Mouse (Mus musculus) midbrain, postnatal 0 days (tissue): ENCODE data around the gene Hfm1. TPM values are rescaled to one million over a fixed set of nuclear protein-coding genes. Genes with fewer than 3 reads are reported as not detected.

Experiments
- ATAC-seq: fragments of 200-750 bp; cut with Nextera tagmentation; 2 replicates; pipeline ENCODE4 v1.8.0; 2017; ENCODE audit warnings: moderate number of reproducible peaks, mild to moderate bottlenecking, moderate TSS enrichment, moderate library complexity; ENCODE audit not compliant: low FRiP score
- DNase-seq: peaks from one replicate; pipeline ENCODE4 v3.0.0-alpha.2; 2015; ENCODE audit warnings: low spot score
- H3K27ac ChIP-seq: fragments of 300-500 bp; sonication (generic); 2 replicates; pipeline ENCODE4 v1.5.1; 2014; ENCODE audit warnings: low read depth, mild to moderate bottlenecking, low read length, mixed read lengths
- H3K27me3 ChIP-seq: fragments of 300-500 bp; sonication (generic); 2 replicates; pipeline ENCODE4 v1.6.1; 2014; ENCODE audit warnings: low read length, control low read depth, mixed read lengths; ENCODE audit not compliant: insufficient read depth
- H3K36me3 ChIP-seq: fragments of 300-500 bp; sonication (generic); 2 replicates; pipeline ENCODE4 v1.6.1; 2014; ENCODE audit warnings: low read length, control low read depth, mixed read lengths; ENCODE audit not compliant: insufficient read depth
- H3K4me1 ChIP-seq: fragments of 300-500 bp; sonication (generic); 2 replicates; pipeline ENCODE4 v1.6.1; 2014; ENCODE audit warnings: mild to moderate bottlenecking, control low read depth, antibody characterized with exemption, low read length, mixed read lengths; ENCODE audit not compliant: insufficient read depth
- H3K4me2 ChIP-seq: fragments of 300-500 bp; sonication (generic); 2 replicates; pipeline ENCODE4 v1.6.1; 2014; ENCODE audit warnings: low read depth, mild to moderate bottlenecking, low read length, mixed read lengths; ENCODE audit not compliant: poor library complexity, severe bottlenecking
- H3K4me3 ChIP-seq: fragments of 300-500 bp; sonication (generic); 2 replicates; pipeline ENCODE4 v1.5.1; 2014; ENCODE audit warnings: low read depth, mild to moderate bottlenecking, low read length, moderate library complexity
- H3K9ac ChIP-seq: fragments of 300-500 bp; sonication (generic); replicated peaks from 2 replicates; pipeline ENCODE4 v1.6.1; 2014; ENCODE audit warnings: mild to moderate bottlenecking, low read length, moderate library complexity, mixed read lengths; ENCODE audit not compliant: poor library complexity, severe bottlenecking
- H3K9me3 ChIP-seq: fragments of 300-500 bp; sonication (generic); 2 replicates; pipeline ENCODE4 v1.6.1; 2016; ENCODE audit warnings: low read length, control low read depth
- CTCF ChIP-seq: IDR thresholded peaks from 2 replicates; pipeline ENCODE4 v1.5.1; 2016; ENCODE audit warnings: antibody characterized with exemption, mild to moderate bottlenecking
- WGBS: fragments of 180-500 bp; shearing (Covaris S2); extraction: QIAGEN DNeasy Blood & Tissue Kit; methylation state at CpG from one replicate; pipeline ENCODE4 v1.1.7; 2014; 5-methylcytosine and 5-hydroxymethylcytosine counted together
- polyA plus RNA-seq: library from polyadenylated mRNA; unstranded; fragments of >200 nt; fragmentation: Nextera tagmentation; extraction: Ambion mirVana; gene quantifications from 2 replicates; pipeline ENCODE4 v1.2.1, GENCODE M21; 2015
- total RNA-seq: library from RNA; depleted of rRNA; stranded (reverse); fragments of >200 nt; gene quantifications from 2 replicates; pipeline ENCODE4 v1.2.3, GENCODE M21; 2014

Hfm1 gene
- total and polyA plus RNA-seq, 2 experiments from 2014 or later, result 5.3 to 5.7 TPM

- ATAC-seq (peak; percentile 90), DNase-seq (peak; percentile 93)
- H3K27me3 ChIP-seq, result no peaks in the 10 kb centered on the region
- peak within 1 kb of the TSS; percentile 52; the same call in 1 of the 2 replicates for H3K27ac ChIP-seq
- 4% methylated on average over 50 of the region's 54 CpGs for WGBS
- no peaks in the 10 kb centered on the region for H3K9me3 ChIP-seq
- no peaks in the 10 kb centered on the region for H3K4me1 ChIP-seq
- H3K4me2 ChIP-seq, result peak within 1 kb of the TSS; percentile 61
- H3K4me3 ChIP-seq, result peak within 1 kb of the TSS; percentile 80
- H3K9ac ChIP-seq, result peak within 1 kb of the TSS; percentile 65
- TF ChIP-seq CTCF, result no peak
- H3K36me3 ChIP-seq, result no peaks in the 10 kb centered on the region
These were observed 37.7 kb upstream of the Hfm1 start, which contains the start of gene Cdc7 for GRCm38 (mm10) chr5:106963584-106964512. Gene Cdc7, plus strand, starts transcription at chr5:106964322.

GRCm38 (mm10) chr5:106960451-106960850, 34.3 kb upstream of the Hfm1 start:
- Histone ChIP-seq H3K4me2 (no peak overlapping the region), H3K27ac (no peak overlapping the region), H3K4me3 (no peak overlapping the region), H3K36me3 (no peaks in the 10 kb centered on the region), H3K9ac (no peak overlapping the region), H3K27me3 (no peaks in the 10 kb centered on the region), H3K9me3 (no peaks in the 10 kb centered on the region), H3K4me1 (no peaks in the 10 kb centered on the region)
- ATAC-seq (no peak), DNase-seq (no peak)
- no peak for TF ChIP-seq CTCF
- 93% methylated on average over 2 of the region's 2 CpGs for WGBS

GRCm38 (mm10) chr5:106959031-106959430, 32.9 kb upstream of the Hfm1 start:
- no peak for TF ChIP-seq CTCF
- Histone ChIP-seq H3K27me3 (no peaks in the 10 kb centered on the region), H3K27ac (no peak overlapping the region), H3K36me3 (no peaks in the 10 kb centered on the region), H3K4me3 (no peak overlapping the region), H3K9ac (no peak overlapping the region), H3K4me2 (no peak overlapping the region), H3K4me1 (no peaks in the 10 kb centered on the region), H3K9me3 (no peaks in the 10 kb centered on the region)
- 62% methylated on average over 3 of the region's 3 CpGs for WGBS
- ATAC-seq, result no peak
- DNase-seq, result peak; percentile 69

GRCm38 (mm10) chr5:106956467-106956866, 30.3 kb upstream of the Hfm1 start:
- Histone ChIP-seq H3K9ac (no peak overlapping the region), H3K27me3 (no peaks in the 10 kb centered on the region), H3K36me3 (no peaks in the 10 kb centered on the region), H3K9me3 (no peaks in the 10 kb centered on the region), H3K4me3 (no peak overlapping the region), H3K4me2 (no peak overlapping the region), H3K27ac (no peak overlapping the region), H3K4me1 (no peaks in the 10 kb centered on the region)
- ATAC-seq (no peak), DNase-seq (no peak)
- no peak for TF ChIP-seq CTCF
- 71% methylated on average over 3 of the region's 3 CpGs for WGBS

GRCm38 (mm10) chr5:106948683-106949082, 22.6 kb upstream of the Hfm1 start:
- H3K27ac ChIP-seq, result no peak overlapping the region; the same call in 1 of the 2 replicates
- H3K4me3 ChIP-seq, result no peak overlapping the region
- H3K27me3 ChIP-seq, result no peaks in the 10 kb centered on the region
- H3K9me3 ChIP-seq, result no peaks in the 10 kb centered on the region
- DNase-seq (no peak), ATAC-seq (no peak)
- WGBS, result 86% methylated on average over 6 of the region's 6 CpGs
- no peak overlapping the region for H3K4me2 ChIP-seq
- no peaks in the 10 kb centered on the region for H3K4me1 ChIP-seq
- no peaks in the 10 kb centered on the region for H3K36me3 ChIP-seq
- no peak for TF ChIP-seq CTCF
- H3K9ac ChIP-seq, result no peak overlapping the region

GRCm38 (mm10) chr5:106946342-106946741, 20.2 kb upstream of the Hfm1 start:
- Histone ChIP-seq H3K4me2 (no peak overlapping the region), H3K9ac (no peak overlapping the region), H3K36me3 (no peaks in the 10 kb centered on the region), H3K27me3 (no peaks in the 10 kb centered on the region), H3K27ac (no peak overlapping the region), H3K4me3 (no peak overlapping the region), H3K4me1 (no peaks in the 10 kb centered on the region), H3K9me3 (no peaks in the 10 kb centered on the region)
- 79% methylated on average over 4 of the region's 4 CpGs for WGBS
- TF ChIP-seq CTCF, result no peak
- ATAC-seq, result no peak
- DNase-seq, result no peak
